ENCODE assay signal across 7 mouse cellular contexts in the genomic region with DNA sequence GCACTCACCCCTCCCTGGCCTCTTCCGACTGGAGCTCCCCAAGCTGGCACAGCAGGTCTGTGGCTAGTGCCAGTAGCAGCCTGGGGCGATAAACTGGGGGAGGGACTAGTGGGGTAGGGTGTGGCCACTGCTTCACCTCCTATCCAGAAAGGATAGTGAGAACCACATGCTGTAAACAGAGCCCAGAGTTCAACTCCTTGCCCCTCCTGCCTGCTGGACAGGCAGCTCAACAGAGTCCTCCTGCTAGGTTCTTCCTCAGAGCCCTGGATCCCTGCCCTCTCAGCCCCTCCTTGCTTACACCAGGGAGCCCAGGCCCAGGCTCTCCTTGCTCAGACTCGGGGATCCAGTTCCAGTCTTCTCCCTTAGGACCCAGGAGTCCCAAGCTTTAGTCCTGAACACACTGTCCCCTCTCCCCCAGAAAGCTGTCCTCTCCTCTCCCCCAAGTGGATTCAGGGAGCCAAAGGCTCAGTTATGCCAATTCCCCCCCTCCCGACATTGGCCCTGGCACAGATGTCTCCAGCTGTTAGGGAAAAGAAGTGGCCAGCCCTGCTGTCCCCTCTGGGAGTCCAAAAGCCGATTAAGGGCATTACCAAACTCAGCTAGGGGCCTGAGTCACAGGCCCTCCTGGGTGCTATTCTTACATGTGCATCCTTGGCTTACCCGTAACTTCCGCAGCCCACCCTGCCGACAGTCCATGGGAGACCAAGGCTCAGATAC. TPM values are rescaled to one million over a fixed set of nuclear protein-coding genes. Genes with fewer than 3 reads are reported as not detected.
A peak's percentile ranks its signal among the peaks of the same experiment; 100 is the strongest.
DNase-seq lines count a peak whose midpoint lies in the region; ATAC-seq lines count a peak whose summit lies in the region.

No protein-coding gene starts in this region.

- DNase-seq in midbrain, embryonic 14.5 days: no peak
- DNase-seq in c-Kit-negative CD71-positive TER-119-positive erythroid progenitor cells, embryonic 14.5 days (ENCODE audit: low read depth, low spot score): peak; percentile 37
- DNase-seq in large intestine, adult 2 months (ENCODE audit: low read depth, low spot score): peak; percentile 52
- DNase-seq in skeletal muscle tissue, adult 2 months (ENCODE audit: low read depth, low spot score): peak; percentile 91
- no peak for DNase-seq in layer of hippocampus, postnatal 25 days (ENCODE audit: extremely low spot score in 1 of 2, low spot score in 1 of 2)

- H3K4me1 ChIP-seq in midbrain, embryonic 16.5 days (ENCODE audit: control insufficient read depth, insufficient read depth, low read length): peaks cover 25% of the 10 kb centered on the region
- peaks cover 30% of the 10 kb centered on the region for H3K4me1 ChIP-seq in midbrain, embryonic 14.5 days (ENCODE audit: control insufficient read depth, insufficient read depth, low read length)
- peaks cover 57% of the 10 kb centered on the region for H3K4me1 ChIP-seq in heart, embryonic 13.5 days

- WGBS in midbrain, embryonic 16.5 days: 31% methylated on average over 8 of the region's 8 CpGs
- 38% methylated on average over 8 of the region's 8 CpGs for WGBS in midbrain, embryonic 14.5 days
- 41% methylated on average over 8 of the region's 8 CpGs for WGBS in heart, embryonic 13.5 days
- WGBS in large intestine, adult 2 months: 37% methylated on average over 8 of the region's 8 CpGs

- no peak overlapping the region for H3K27ac ChIP-seq in midbrain, embryonic 16.5 days (ENCODE audit: low read length)
- H3K27ac ChIP-seq in midbrain, embryonic 14.5 days (replicated peaks; ENCODE audit: low read depth, low read length): no peak overlapping the region
- H3K27ac ChIP-seq in heart, embryonic 13.5 days (replicated peaks): no peak overlapping the region; the same call in 1 of the 2 replicates

- ATAC-seq in midbrain, embryonic 16.5 days: no peak
- ATAC-seq in midbrain, embryonic 14.5 days (ENCODE audit: low FRiP score, low TSS enrichment): no peak
- no peak for ATAC-seq in heart, embryonic 13.5 days (ENCODE audit: extremely low read depth, insufficient number of reproducible peaks, low FRiP score, low TSS enrichment)

- H3K36me3 ChIP-seq in midbrain, embryonic 16.5 days (ENCODE audit: control insufficient read depth, insufficient read depth, low read length): peaks cover 11% of the 10 kb centered on the region
- peaks cover 26% of the 10 kb centered on the region for H3K36me3 ChIP-seq in midbrain, embryonic 14.5 days (ENCODE audit: control insufficient read depth, insufficient read depth, low read length)
- peaks cover 19% of the 10 kb centered on the region for H3K36me3 ChIP-seq in heart, embryonic 13.5 days

- H3K27me3 ChIP-seq in midbrain, embryonic 16.5 days (ENCODE audit: control insufficient read depth, insufficient read depth, low read depth, low read length): no peaks in the 10 kb centered on the region
- H3K27me3 ChIP-seq in midbrain, embryonic 14.5 days (ENCODE audit: control insufficient read depth, insufficient read depth, low read length): no peaks in the 10 kb centered on the region
- no peaks in the 10 kb centered on the region for H3K27me3 ChIP-seq in heart, embryonic 13.5 days (replicated peaks)

- H3K4me3 ChIP-seq in midbrain, embryonic 16.5 days (ENCODE audit: low read depth, low read length): no peak overlapping the region
- no peak overlapping the region for H3K4me3 ChIP-seq in midbrain, embryonic 14.5 days (replicated peaks; ENCODE audit: low read depth, low read length)
- H3K4me3 ChIP-seq in heart, embryonic 13.5 days: no peak overlapping the region

- H3K4me2 ChIP-seq in midbrain, embryonic 16.5 days (ENCODE audit: low read length): no peak overlapping the region
- H3K4me2 ChIP-seq in midbrain, embryonic 14.5 days (ENCODE audit: low read length): no peak overlapping the region
- H3K4me2 ChIP-seq in heart, embryonic 13.5 days: no peak overlapping the region

- no peaks in the 10 kb centered on the region for H3K9me3 ChIP-seq in midbrain, embryonic 16.5 days (replicated peaks; ENCODE audit: control insufficient read depth, low read length, poor library complexity, severe bottlenecking)
- no peaks in the 10 kb centered on the region for H3K9me3 ChIP-seq in midbrain, embryonic 14.5 days (ENCODE audit: control insufficient read depth, low read length)
- no peaks in the 10 kb centered on the region for H3K9me3 ChIP-seq in heart, embryonic 13.5 days

- H3K9ac ChIP-seq in midbrain, embryonic 16.5 days (ENCODE audit: low read depth, low read length): peak overlapping the region; percentile 35; the same call in 1 of the 2 replicates
- H3K9ac ChIP-seq in midbrain, embryonic 14.5 days (replicated peaks; ENCODE audit: low read length): no peak overlapping the region
- H3K9ac ChIP-seq in heart, embryonic 13.5 days: peak overlapping the region; percentile 52

RNA-seq across cellular contexts. Expression of gene Lipe, which starts 8.3 kb away (rescaled TPM):
- 9.8 and 12.5 TPM in 2 replicates for polyA plus RNA-seq in midbrain, embryonic 16.5 days (2015; fragmentation: Nextera tagmentation; extraction: Ambion mirVana)
- polyA plus RNA-seq in midbrain, embryonic 14.5 days (2014; fragmentation: Nextera tagmentation; extraction: Ambion mirVana): 3.8 and 9.2 TPM in 2 replicates
- 5.7 and 6.9 TPM in 2 replicates for polyA plus RNA-seq in heart, embryonic 13.5 days (2015; fragmentation: Nextera tagmentation; extraction: Ambion mirVana)
- 46.9 and 90.5 TPM in 2 replicates for polyA plus RNA-seq in large intestine, adult 2 months (2012; rRNA removed)
- total RNA-seq in layer of hippocampus, postnatal 25 days (2021): 1 to 10 TPM; 7.0 to 7.8 TPM

RNA-seq across cellular contexts. Expression of gene Cnfn, which starts 20.7 kb away (rescaled TPM):
- not detected in 2 replicates for polyA plus RNA-seq in midbrain, embryonic 16.5 days (2015; fragmentation: Nextera tagmentation; extraction: Ambion mirVana)
- polyA plus RNA-seq in midbrain, embryonic 14.5 days (2014; fragmentation: Nextera tagmentation; extraction: Ambion mirVana): not detected in 2 replicates
- not detected in 2 replicates for polyA plus RNA-seq in heart, embryonic 13.5 days (2015; fragmentation: Nextera tagmentation; extraction: Ambion mirVana)
- not detected in 2 replicates for polyA plus RNA-seq in large intestine, adult 2 months (2012; rRNA removed)
- not detected for total RNA-seq in layer of hippocampus, postnatal 25 days (2021)

RNA-seq across cellular contexts. Expression of gene Cxcl17, which starts 22.5 kb away (rescaled TPM):
- 0.48 and 1.0 TPM in 2 replicates for polyA plus RNA-seq in midbrain, embryonic 16.5 days (2015; fragmentation: Nextera tagmentation; extraction: Ambion mirVana)
- 0.29 TPM in 1 of 2 replicates, not detected in the other for polyA plus RNA-seq in midbrain, embryonic 14.5 days (2014; fragmentation: Nextera tagmentation; extraction: Ambion mirVana)
- polyA plus RNA-seq in heart, embryonic 13.5 days (2015; fragmentation: Nextera tagmentation; extraction: Ambion mirVana): 0.27 and 0.40 TPM in 2 replicates
- 0.20 TPM in 1 of 2 replicates, not detected in the other for polyA plus RNA-seq in large intestine, adult 2 months (2012; rRNA removed)
- not detected for total RNA-seq in layer of hippocampus, postnatal 25 days (2021)

Comparison
In these comparisons a context has a peak if more than half of its experiments do, and no peak if none do; other contexts are left out.
1. DNase-seq: peak in c-Kit-negative CD71-positive TER-119-positive erythroid progenitor cells, embryonic 14.5 days (single experiment), large intestine, adult 2 months (single experiment) and skeletal muscle tissue, adult 2 months (single experiment); none in midbrain, embryonic 14.5 days (single experiment) and layer of hippocampus, postnatal 25 days (0 of 2).